Mouse (Mus musculus) lung, postnatal 25 days (tissue): ENCODE data around the gene Pkmyt1.
A peak's percentile ranks its signal among the peaks of the same experiment; 100 is the strongest.
"Not testable (repeated sequence)": the region's sequence is repeated elsewhere in the genome, so short reads cannot be mapped to it uniquely, and the experiment has no call there.

Experiments used
- DNase-seq: peaks from one replicate; pipeline ENCODE4 v3.0.0; 2022; ENCODE audit warnings: low spot score

Pkmyt1 gene

GRCm38 (mm10) chr17:23747471-23747870 lies 21.3 kb downstream of the Pkmyt1 start:
- DNase-seq = no peak

DNA sequence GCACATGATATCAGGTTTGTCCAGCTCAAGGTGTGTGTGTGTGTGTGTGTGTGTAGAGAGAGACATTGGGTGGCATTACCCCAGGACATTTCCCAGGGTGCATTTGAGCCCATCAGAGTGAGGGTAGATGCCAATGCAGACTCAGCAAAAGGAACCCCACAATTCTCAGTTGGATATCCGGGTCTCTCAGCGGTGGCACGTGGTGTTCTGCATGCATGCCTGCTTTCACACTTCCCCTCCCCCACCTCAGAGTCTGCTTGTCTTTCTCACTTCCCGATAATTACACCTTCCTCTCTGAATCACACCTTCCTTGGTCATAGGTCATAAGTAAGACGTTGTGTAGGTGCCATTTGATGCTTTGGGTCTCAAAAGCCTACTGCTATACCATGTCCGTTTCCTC lies 21.9 kb downstream of the Pkmyt1 start:
- no peak for DNase-seq

- DNase-seq = peak; percentile 91
Observed at GRCm38 (mm10) chr17:23748631-23749391, 22.7 kb downstream of the Pkmyt1 start.

- no peak for DNase-seq
Observed at GRCm38 (mm10) chr17:23749400-23750191, 23.5 kb downstream of the Pkmyt1 start.

- no peak for DNase-seq
Observed at GRCm38 (mm10) chr17:23755689-23756088, 29.6 kb downstream of the Pkmyt1 start.

DNA sequence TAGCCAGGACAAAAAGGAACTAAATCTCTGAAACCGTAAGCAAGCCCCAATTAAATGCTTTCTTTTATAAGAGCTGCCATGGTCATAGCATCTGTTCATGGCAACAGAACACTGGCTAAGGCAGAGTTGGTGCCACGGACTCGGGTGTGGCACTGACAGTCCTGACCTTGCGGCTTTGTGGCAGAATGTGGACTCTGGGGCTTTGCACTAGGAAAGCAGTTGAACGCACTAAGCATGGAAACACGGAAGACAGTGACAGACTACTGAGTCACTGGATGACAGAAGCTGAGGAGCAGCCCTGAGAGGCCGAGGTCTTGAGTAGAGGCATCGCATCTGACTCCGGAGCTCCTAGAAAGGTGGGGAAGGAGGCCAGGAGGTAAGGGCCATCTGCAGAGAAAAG lies 31.4 kb downstream of the Pkmyt1 start:
- no peak for DNase-seq

DNA sequence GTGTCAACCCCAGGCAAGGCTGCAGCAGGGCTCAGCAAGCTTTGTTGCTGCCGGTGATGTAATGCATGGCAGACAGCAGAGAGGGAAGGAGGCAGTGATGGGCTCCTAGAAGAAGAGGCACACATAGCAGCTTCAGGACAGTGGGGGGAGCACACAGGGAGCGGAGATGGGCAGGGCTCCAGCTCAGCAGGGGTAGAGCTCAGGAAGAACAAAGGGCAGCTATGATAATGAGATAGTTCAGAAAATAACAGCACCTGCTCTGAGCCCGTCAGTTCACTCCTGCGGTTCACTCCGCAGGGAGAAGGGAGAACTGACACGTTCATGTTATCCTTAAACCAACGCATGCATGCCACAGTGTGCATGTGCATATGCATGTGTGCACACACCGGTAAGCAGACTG lies 32.7 kb downstream of the Pkmyt1 start:
- no peak for DNase-seq

GRCm38 (mm10) chr17:23760231-23760630 lies 34.1 kb downstream of the Pkmyt1 start:
- no peak for DNase-seq

DNA sequence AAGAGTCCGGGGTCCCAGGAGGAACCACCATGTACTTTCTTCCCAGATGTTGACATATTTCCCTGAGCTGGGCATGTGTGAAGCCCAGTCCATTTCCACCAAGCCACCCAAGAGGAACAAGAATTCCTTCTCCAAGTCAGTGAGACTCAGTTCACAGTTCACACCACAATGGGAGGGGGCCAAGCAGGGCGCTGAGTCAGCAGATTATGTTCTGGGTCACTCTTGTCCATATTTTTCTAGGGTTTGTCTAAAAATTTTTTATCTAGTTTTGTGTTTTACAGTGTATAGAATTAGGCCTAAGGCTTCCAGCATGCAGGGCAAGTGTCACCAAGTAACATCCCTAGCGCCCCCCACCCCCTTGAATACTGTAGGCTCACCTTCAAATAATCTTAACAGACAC lies 35.0 kb downstream of the Pkmyt1 start:
- DNase-seq = no peak

GRCm38 (mm10) chr17:23762976-23763375 lies 36.8 kb downstream of the Pkmyt1 start:
- no peak for DNase-seq

DNA sequence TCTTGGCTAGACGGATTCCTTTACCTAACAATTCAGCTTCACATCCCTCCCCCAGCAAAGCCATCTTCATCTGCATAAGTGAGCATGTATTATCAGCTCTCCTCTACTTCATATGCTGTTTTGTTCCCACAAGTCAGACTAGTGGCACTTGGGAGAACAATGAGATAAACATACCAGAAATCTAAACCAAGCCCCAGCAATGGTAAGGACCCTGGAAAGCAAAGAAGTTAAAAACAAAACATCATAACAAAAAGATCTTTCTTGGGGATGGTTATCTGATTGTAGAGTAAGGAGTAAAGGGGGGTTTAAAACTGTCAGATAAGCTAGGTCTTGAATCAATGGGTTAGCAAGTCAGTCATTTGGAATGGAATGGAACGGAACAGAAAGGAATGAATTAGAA lies 44.4 kb downstream of the Pkmyt1 start:
- DNase-seq = no peak

- peak; percentile 12 for DNase-seq
Observed at GRCm38 (mm10) chr17:23770896-23771283, 44.8 kb downstream of the Pkmyt1 start.

DNA sequence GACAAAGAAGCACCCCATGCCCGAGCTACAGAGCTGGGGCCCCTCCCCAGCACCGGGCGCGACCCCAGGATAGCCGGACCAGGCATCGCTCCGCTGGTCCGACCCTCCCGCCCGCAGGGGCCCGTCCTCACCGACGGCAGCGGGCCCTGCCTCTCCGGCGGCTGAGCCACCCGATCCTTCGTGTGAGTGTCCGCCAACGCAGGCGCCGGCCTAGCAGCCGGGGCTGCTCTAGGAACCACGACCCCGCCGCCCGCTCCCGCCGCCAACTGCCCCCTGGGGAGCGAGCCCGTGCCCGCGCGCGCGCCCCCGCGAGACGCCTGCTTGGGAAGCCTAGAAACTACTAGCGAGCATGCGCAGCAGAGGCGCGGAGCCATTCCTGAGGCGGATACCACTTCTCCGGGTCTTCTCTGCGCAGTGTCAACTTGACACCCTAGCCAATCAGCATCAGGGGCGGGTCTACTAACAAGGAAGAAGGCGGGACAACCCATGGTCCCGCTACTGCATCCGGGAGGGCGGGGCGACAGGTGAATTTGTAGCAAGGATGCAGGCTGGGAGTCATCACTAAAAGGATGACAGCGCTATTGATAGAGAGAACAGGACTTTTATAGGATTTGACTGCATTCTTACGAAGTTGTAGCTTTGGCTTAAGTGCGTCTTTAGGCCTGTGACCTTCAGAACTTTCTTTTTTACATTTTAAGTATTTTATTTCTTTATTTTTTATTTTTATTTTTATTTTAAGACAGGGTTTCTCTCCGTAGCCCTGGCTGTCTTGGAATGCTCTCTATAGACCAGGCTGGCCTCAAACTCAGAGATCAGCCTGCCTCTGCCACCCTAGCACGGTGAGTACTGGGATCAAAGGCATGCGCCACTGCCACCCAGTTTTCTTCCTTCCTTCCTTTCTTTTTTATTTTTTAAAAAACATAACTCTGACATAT lies 45.4 kb downstream of the Pkmyt1 start, which contains the start of gene Flywch1:
Gene Flywch1, minus strand, starts transcription at position 319 of the 935 bp plus-strand sequence.
- peak; percentile 98 for DNase-seq

- DNase-seq = not testable (repeated sequence)
Observed at GRCm38 (mm10) chr17:23772219-23772556, 46.1 kb downstream of the Pkmyt1 start.

DNA sequence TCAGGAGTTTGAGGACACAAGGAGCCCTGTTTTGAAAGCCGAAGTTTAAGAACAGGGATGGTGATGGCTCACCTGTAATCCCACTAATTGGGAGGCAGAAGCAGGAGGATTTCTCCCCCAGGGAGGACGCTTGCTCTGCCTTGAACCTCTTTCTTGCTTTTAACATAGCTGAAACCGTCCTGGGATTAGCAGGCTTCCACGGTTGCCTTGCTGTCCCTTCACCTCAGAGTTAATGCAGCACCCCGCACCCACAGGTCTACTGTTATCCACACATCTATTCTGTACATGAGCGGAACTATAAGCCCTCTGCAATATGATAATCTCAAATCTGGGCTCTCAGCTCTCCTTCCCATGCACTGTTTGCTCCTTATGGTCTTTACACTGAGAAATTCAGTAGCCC lies 47.5 kb downstream of the Pkmyt1 start:
- DNase-seq = no peak

DNA sequence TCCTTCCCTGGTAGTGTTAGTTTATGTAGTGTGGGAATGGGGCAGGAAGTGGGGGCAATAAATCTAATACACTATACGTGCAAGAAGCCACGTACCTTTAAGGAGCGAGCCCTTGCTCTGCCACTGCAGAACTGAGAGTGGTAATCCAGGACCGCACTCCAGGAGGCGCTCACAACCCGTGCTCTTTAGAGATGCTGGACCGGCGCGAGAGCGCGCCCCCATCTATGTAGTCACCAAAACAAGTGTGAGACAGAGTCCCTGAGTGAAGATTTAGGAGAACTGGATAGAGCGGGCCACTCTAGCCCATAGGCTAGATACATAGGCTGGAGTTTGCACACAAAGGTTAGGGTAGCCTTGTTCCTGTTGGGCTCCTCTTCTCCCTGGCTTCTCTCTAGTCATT lies 48.0 kb downstream of the Pkmyt1 start:
- peak; percentile 88 for DNase-seq

GRCm38 (mm10) chr17:23776216-23776615 lies 50.1 kb downstream of the Pkmyt1 start:
- no peak for DNase-seq

- no peak for DNase-seq
Observed at GRCm38 (mm10) chr17:23777141-23777540, 51.0 kb downstream of the Pkmyt1 start.

DNA sequence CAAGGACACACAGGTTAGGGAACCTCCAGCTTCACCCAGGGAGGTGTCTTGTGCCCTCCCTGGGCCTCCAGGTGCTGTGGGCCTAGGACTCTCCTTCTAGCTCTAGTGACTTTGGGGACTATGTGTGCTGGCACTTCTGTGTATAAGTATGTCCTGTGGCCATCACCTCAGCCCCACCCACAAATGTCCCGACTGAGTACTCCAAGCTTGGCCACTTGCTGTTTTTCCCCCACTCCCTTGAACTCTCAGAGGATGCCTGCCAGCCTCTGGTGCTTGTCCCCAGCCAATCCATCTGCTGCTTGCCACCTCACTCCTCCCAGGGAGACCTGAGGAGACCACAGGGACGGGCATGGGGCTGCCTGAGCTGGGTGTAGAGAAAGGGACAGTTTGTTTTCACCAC lies 52.3 kb downstream of the Pkmyt1 start:
- DNase-seq = peak; percentile 38

- DNase-seq = no peak
Observed at GRCm38 (mm10) chr17:23783352-23783751, 57.2 kb downstream of the Pkmyt1 start.

- peak; percentile 85 for DNase-seq
Observed at GRCm38 (mm10) chr17:23785561-23786471, 59.7 kb downstream of the Pkmyt1 start, which contains the start of gene Flywch2. Gene Flywch2, minus strand, starts transcription at chr17:23786081.
